Mouse (Mus musculus): ENCODE results near the gene Fam168a. TPM values are rescaled to one million over a fixed set of nuclear protein-coding genes. Genes with fewer than 3 reads are reported as not detected.

Fam168a gene
- polyA plus RNA-seq, 1 experiment from 2014 or later, result 53.8 TPM

GRCm38 (mm10) chr7:100817442-100817760 lies 111.0 kb downstream of the Fam168a start:
- H3K4me3 ChIP-seq (ENCODE audit: low read length), result no peak overlapping the region
- H3K36me3 ChIP-seq (ENCODE audit: control insufficient read depth, insufficient read depth, low read length), result peaks cover 8% of the 10 kb centered on the region; the same call in 1 of the 2 replicates
- H3K9me3 ChIP-seq (ENCODE audit: control insufficient read depth, low read length), result no peaks in the 10 kb centered on the region
- no peaks in the 10 kb centered on the region for H3K27me3 ChIP-seq (ENCODE audit: control insufficient read depth, insufficient read depth, low read length)
- no peak overlapping the region for H3K9ac ChIP-seq (ENCODE audit: low read depth, low read length)
- WGBS, result 81% methylated on average over 2 of the region's 2 CpGs
- no peak overlapping the region for H3K27ac ChIP-seq (ENCODE audit: low read depth, low read length)
- no peak for ATAC-seq (ENCODE audit: low FRiP score, low TSS enrichment)
- no peaks in the 10 kb centered on the region for H3K4me1 ChIP-seq (ENCODE audit: control insufficient read depth, insufficient read depth, low read length)
- no peak overlapping the region for H3K4me2 ChIP-seq (replicated peaks; ENCODE audit: low read depth, low read length)

GRCm38 (mm10) chr7:100818401-100819064 lies 112.1 kb downstream of the Fam168a start:
- no peak overlapping the region for H3K4me2 ChIP-seq (replicated peaks; ENCODE audit: low read depth, low read length)
- H3K4me3 ChIP-seq (ENCODE audit: low read length), result no peak overlapping the region
- peaks cover 8% of the 10 kb centered on the region; the same call in 1 of the 2 replicates for H3K36me3 ChIP-seq (ENCODE audit: control insufficient read depth, insufficient read depth, low read length)
- H3K27me3 ChIP-seq (ENCODE audit: control insufficient read depth, insufficient read depth, low read length), result no peaks in the 10 kb centered on the region
- 85% methylated on average over 4 of the region's 4 CpGs for WGBS
- no peaks in the 10 kb centered on the region for H3K9me3 ChIP-seq (ENCODE audit: control insufficient read depth, low read length)
- no peak overlapping the region for H3K27ac ChIP-seq (ENCODE audit: low read depth, low read length)
- no peak overlapping the region for H3K9ac ChIP-seq (ENCODE audit: low read depth, low read length)
- no peaks in the 10 kb centered on the region for H3K4me1 ChIP-seq (ENCODE audit: control insufficient read depth, insufficient read depth, low read length)
- no peak for ATAC-seq (ENCODE audit: low FRiP score, low TSS enrichment)

GRCm38 (mm10) chr7:100824661-100825060 lies 118.2 kb downstream of the Fam168a start:
- Histone ChIP-seq H3K27ac (ENCODE audit: low read depth, low read length) (no peak overlapping the region), H3K4me3 (ENCODE audit: low read length) (no peak overlapping the region), H3K4me1 (ENCODE audit: control insufficient read depth, insufficient read depth, low read length) (no peaks in the 10 kb centered on the region), H3K4me2 (replicated peaks; ENCODE audit: low read depth, low read length) (no peak overlapping the region), H3K27me3 (ENCODE audit: control insufficient read depth, insufficient read depth, low read length) (no peaks in the 10 kb centered on the region), H3K9ac (ENCODE audit: low read depth, low read length) (no peak overlapping the region), H3K36me3 (ENCODE audit: control insufficient read depth, insufficient read depth, low read length) (peaks cover 7% of the 10 kb centered on the region; the same call in 1 of the 2 replicates), H3K9me3 (ENCODE audit: control insufficient read depth, low read length) (no peaks in the 10 kb centered on the region)
- no peak for ATAC-seq (ENCODE audit: low FRiP score, low TSS enrichment)
- 92% methylated on average over 3 of the region's 3 CpGs for WGBS

DNA sequence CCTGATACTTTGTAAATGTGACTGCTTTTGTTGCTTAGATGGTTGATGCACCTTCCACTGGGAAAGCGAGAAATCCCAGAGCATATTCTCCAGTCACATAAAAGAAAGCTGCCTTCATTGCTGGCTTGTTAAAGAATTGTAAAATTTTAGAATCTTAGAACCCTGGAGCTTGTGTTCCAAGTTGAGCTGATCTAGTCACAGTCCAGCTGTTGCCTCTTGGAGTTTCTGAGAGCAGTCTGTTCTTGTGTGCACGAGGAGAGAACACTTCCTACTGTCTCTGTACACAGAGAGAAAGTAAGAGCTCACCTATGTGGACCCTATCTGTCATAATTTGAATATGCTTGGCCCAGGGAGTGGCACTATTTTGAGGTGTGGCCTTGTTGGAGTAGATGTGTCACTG lies 122.1 kb downstream of the Fam168a start:
- WGBS, result 91% methylated on average over 2 of the region's 2 CpGs
- no peak overlapping the region for H3K4me3 ChIP-seq (ENCODE audit: low read length)
- no peaks in the 10 kb centered on the region for H3K27me3 ChIP-seq (ENCODE audit: control insufficient read depth, insufficient read depth, low read length)
- no peak overlapping the region for H3K9ac ChIP-seq (ENCODE audit: low read depth, low read length)
- ATAC-seq (ENCODE audit: low FRiP score, low TSS enrichment), result no peak
- H3K27ac ChIP-seq (ENCODE audit: low read depth, low read length), result no peak overlapping the region
- peaks cover 7% of the 10 kb centered on the region; the same call in 1 of the 2 replicates for H3K36me3 ChIP-seq (ENCODE audit: control insufficient read depth, insufficient read depth, low read length)
- H3K4me2 ChIP-seq (replicated peaks; ENCODE audit: low read depth, low read length), result no peak overlapping the region
- H3K4me1 ChIP-seq (ENCODE audit: control insufficient read depth, insufficient read depth, low read length), result no peaks in the 10 kb centered on the region
- no peaks in the 10 kb centered on the region for H3K9me3 ChIP-seq (ENCODE audit: control insufficient read depth, low read length)

DNA sequence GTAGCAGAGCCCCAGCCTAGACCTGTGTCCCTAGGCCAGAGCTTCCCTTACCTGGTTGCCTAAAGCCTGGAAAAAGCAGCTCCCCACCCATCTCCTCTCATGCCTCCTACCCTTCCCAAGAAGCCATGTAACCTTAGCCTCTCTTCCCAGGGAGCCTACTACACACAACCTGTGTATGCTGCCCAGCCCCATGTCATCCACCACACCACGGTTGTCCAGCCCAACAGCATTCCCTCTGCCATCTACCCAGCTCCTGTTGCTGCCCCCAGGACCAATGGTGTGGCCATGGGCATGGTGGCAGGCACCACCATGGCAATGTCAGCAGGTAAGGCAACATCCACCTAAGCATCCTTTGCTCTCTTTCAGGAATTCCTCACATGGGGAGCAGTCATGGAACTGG lies 127.4 kb downstream of the Fam168a start:
- peaks cover 24% of the 10 kb centered on the region for H3K36me3 ChIP-seq (ENCODE audit: control insufficient read depth, insufficient read depth, low read length)
- H3K9ac ChIP-seq (ENCODE audit: low read depth, low read length), result no peak overlapping the region
- H3K27me3 ChIP-seq (ENCODE audit: control insufficient read depth, insufficient read depth, low read length), result no peaks in the 10 kb centered on the region
- WGBS, result 83% methylated on average over 1 of the region's 1 CpGs
- no peaks in the 10 kb centered on the region for H3K9me3 ChIP-seq (ENCODE audit: control insufficient read depth, low read length)
- H3K4me1 ChIP-seq (ENCODE audit: control insufficient read depth, insufficient read depth, low read length), result no peaks in the 10 kb centered on the region
- H3K27ac ChIP-seq (ENCODE audit: low read depth, low read length), result no peak overlapping the region
- H3K4me2 ChIP-seq (replicated peaks; ENCODE audit: low read depth, low read length), result no peak overlapping the region
- no peak overlapping the region for H3K4me3 ChIP-seq (ENCODE audit: low read length)
- ATAC-seq (ENCODE audit: low FRiP score, low TSS enrichment), result no peak

GRCm38 (mm10) chr7:100835168-100835567 lies 128.7 kb downstream of the Fam168a start:
- Histone ChIP-seq H3K4me3 (ENCODE audit: low read length) (no peak overlapping the region), H3K36me3 (ENCODE audit: control insufficient read depth, insufficient read depth, low read length) (peaks cover 24% of the 10 kb centered on the region), H3K27ac (ENCODE audit: low read depth, low read length) (no peak overlapping the region), H3K9ac (ENCODE audit: low read depth, low read length) (no peak overlapping the region), H3K4me1 (ENCODE audit: control insufficient read depth, insufficient read depth, low read length) (no peaks in the 10 kb centered on the region), H3K9me3 (ENCODE audit: control insufficient read depth, low read length) (no peaks in the 10 kb centered on the region), H3K27me3 (ENCODE audit: control insufficient read depth, insufficient read depth, low read length) (no peaks in the 10 kb centered on the region), H3K4me2 (replicated peaks; ENCODE audit: low read depth, low read length) (no peak overlapping the region)
- ATAC-seq (ENCODE audit: low FRiP score, low TSS enrichment), result no peak
- WGBS, result 80% methylated on average over 7 of the region's 7 CpGs

GRCm38 (mm10) chr7:100835711-100836110 lies 129.3 kb downstream of the Fam168a start:
- H3K9ac ChIP-seq (ENCODE audit: low read depth, low read length), result no peak overlapping the region
- H3K27ac ChIP-seq (ENCODE audit: low read depth, low read length), result no peak overlapping the region
- H3K4me2 ChIP-seq (replicated peaks; ENCODE audit: low read depth, low read length), result no peak overlapping the region
- no peaks in the 10 kb centered on the region for H3K27me3 ChIP-seq (ENCODE audit: control insufficient read depth, insufficient read depth, low read length)
- peaks cover 24% of the 10 kb centered on the region for H3K36me3 ChIP-seq (ENCODE audit: control insufficient read depth, insufficient read depth, low read length)
- no peak for ATAC-seq (ENCODE audit: low FRiP score, low TSS enrichment)
- no peak overlapping the region for H3K4me3 ChIP-seq (ENCODE audit: low read length)
- H3K9me3 ChIP-seq (ENCODE audit: control insufficient read depth, low read length), result no peaks in the 10 kb centered on the region
- H3K4me1 ChIP-seq (ENCODE audit: control insufficient read depth, insufficient read depth, low read length), result no peaks in the 10 kb centered on the region
- 82% methylated on average over 6 of the region's 6 CpGs for WGBS

- Histone ChIP-seq H3K36me3 (ENCODE audit: control insufficient read depth, insufficient read depth, low read length) (peaks cover 24% of the 10 kb centered on the region), H3K4me2 (replicated peaks; ENCODE audit: low read depth, low read length) (no peak overlapping the region), H3K9me3 (ENCODE audit: control insufficient read depth, low read length) (no peaks in the 10 kb centered on the region), H3K27me3 (ENCODE audit: control insufficient read depth, insufficient read depth, low read length) (no peaks in the 10 kb centered on the region), H3K27ac (ENCODE audit: low read depth, low read length) (no peak overlapping the region), H3K4me1 (ENCODE audit: control insufficient read depth, insufficient read depth, low read length) (no peaks in the 10 kb centered on the region), H3K4me3 (ENCODE audit: low read length) (no peak overlapping the region), H3K9ac (ENCODE audit: low read depth, low read length) (no peak overlapping the region)
- ATAC-seq (ENCODE audit: low FRiP score, low TSS enrichment), result no peak
- WGBS, result 89% methylated on average over 10 of the region's 10 CpGs
Observed at GRCm38 (mm10) chr7:100836657-100837056, 130.2 kb downstream of the Fam168a start.

- H3K27ac ChIP-seq (ENCODE audit: low read depth, low read length), result no peak overlapping the region
- H3K9ac ChIP-seq (ENCODE audit: low read depth, low read length), result no peak overlapping the region
- H3K9me3 ChIP-seq (ENCODE audit: control insufficient read depth, low read length), result no peaks in the 10 kb centered on the region
- no peak overlapping the region for H3K4me3 ChIP-seq (ENCODE audit: low read length)
- 54% methylated on average over 1 of the region's 1 CpGs for WGBS
- peaks cover 24% of the 10 kb centered on the region for H3K36me3 ChIP-seq (ENCODE audit: control insufficient read depth, insufficient read depth, low read length)
- no peak for ATAC-seq (ENCODE audit: low FRiP score, low TSS enrichment)
- no peaks in the 10 kb centered on the region for H3K27me3 ChIP-seq (ENCODE audit: control insufficient read depth, insufficient read depth, low read length)
- H3K4me2 ChIP-seq (replicated peaks; ENCODE audit: low read depth, low read length), result no peak overlapping the region
- H3K4me1 ChIP-seq (ENCODE audit: control insufficient read depth, insufficient read depth, low read length), result no peaks in the 10 kb centered on the region
Observed at GRCm38 (mm10) chr7:100837701-100838100, 131.3 kb downstream of the Fam168a start.
